Mouse (Mus musculus) cortical plate, adult 2 months (tissue): ENCODE data around the gene Tgif1.

Experiments used
- CTCF ChIP-seq: fragments of 200-500 bp; IDR thresholded peaks from 2 replicates; pipeline ENCODE4 v1.5.1; 2011; ENCODE audit warnings: mild to moderate bottlenecking, control low read depth, low read length; ENCODE audit not compliant: insufficient read depth; ENCODE audit errors: extremely low read depth
- POLR2A ChIP-seq: fragments of 200-500 bp; IDR thresholded peaks from 2 replicates; pipeline ENCODE4 v1.6.1; 2011; ENCODE audit warnings: mild to moderate bottlenecking, low read length, control low read depth; ENCODE audit not compliant: insufficient read depth; ENCODE audit errors: extremely low read depth

GRCm38 (mm10) chr17:70823083-70823482, 30.3 kb downstream of the Tgif1 start:
- TF ChIP-seq CTCF: no peak
- no peak for TF ChIP-seq POLR2A
